Mouse (Mus musculus) kidney, embryonic 14.5 days (tissue): Measurements from ENCODE around the gene Ttyh2. TPM values are rescaled to one million over a fixed set of nuclear protein-coding genes. Genes with fewer than 3 reads are reported as not detected.

Source experiments
- polyA plus RNA-seq: library from polyadenylated mRNA; unstranded; fragments of >200 nt; fragmentation: Nextera tagmentation; extraction: Ambion mirVana; gene quantifications from 2 replicates; pipeline ENCODE4 v1.2.1, GENCODE M21; 2014

Ttyh2 gene
- polyA plus RNA-seq, 1 experiment from 2014 or later: 10.4 TPM

Other genes starting within 250 kb of the Ttyh2 start
- gene Rpl38, start 6.9 kb upstream of the Ttyh2 start, polyA plus RNA-seq: 1,061 and 1,397 TPM in 2 replicates
- 0.28 and 0.36 TPM in 2 replicates for gene Dnaic2, start 52.0 kb downstream of the Ttyh2 start, polyA plus RNA-seq
- 0.14 and 0.21 TPM in 2 replicates for gene Kif19a, start 90.0 kb downstream of the Ttyh2 start, polyA plus RNA-seq
- 0.77 and 1.6 TPM in 2 replicates for gene Btbd17, start 120.5 kb downstream of the Ttyh2 start, polyA plus RNA-seq
- 0.19 TPM in 1 of 2 replicates, not detected in the other for gene Gpr142, start 123.5 kb downstream of the Ttyh2 start, polyA plus RNA-seq
- 49.9 and 105 TPM in 2 replicates for gene Gprc5c, start 175.7 kb downstream of the Ttyh2 start, polyA plus RNA-seq
- 0.91 and 1.2 TPM in 2 replicates for gene Cd300a, start 214.6 kb downstream of the Ttyh2 start, polyA plus RNA-seq